Mouse (Mus musculus) midbrain, embryonic 11.5 days (tissue): ENCODE measurements around the gene 1700028K03Rik. TPM values are rescaled to one million over a fixed set of nuclear protein-coding genes. Genes with fewer than 3 reads are reported as not detected.
A peak's percentile ranks its signal among the peaks of the same experiment; 100 is the strongest.

Source experiments
- ATAC-seq: fragments of 200-750 bp; cut with Nextera tagmentation; 2 replicates; pipeline ENCODE4 v1.8.0; 2017; ENCODE audit warnings: moderate TSS enrichment, moderate library complexity; ENCODE audit not compliant: low FRiP score
- DNase-seq: peaks from one replicate; pipeline ENCODE4 v3.0.0; 2015; ENCODE audit warnings: low spot score; ENCODE audit errors: missing footprints
- H3K27ac ChIP-seq: fragments of 300-500 bp; sonication (generic); 2 replicates; pipeline ENCODE4 v1.5.1; 2014; ENCODE audit warnings: low read depth, low read length
- H3K27me3 ChIP-seq: fragments of 300-500 bp; sonication (generic); 2 replicates; pipeline ENCODE4 v1.6.1; 2014; ENCODE audit warnings: mild to moderate bottlenecking, low read length, moderate library complexity, mixed read lengths; ENCODE audit not compliant: control insufficient read depth, insufficient read depth
- H3K36me3 ChIP-seq: fragments of 300-500 bp; sonication (generic); 2 replicates; pipeline ENCODE4 v1.6.1; 2014; ENCODE audit warnings: mild to moderate bottlenecking, low read length, moderate library complexity, mixed read lengths; ENCODE audit not compliant: control insufficient read depth, insufficient read depth
- H3K4me1 ChIP-seq: fragments of 300-500 bp; sonication (generic); 2 replicates; pipeline ENCODE4 v1.6.1; 2014; ENCODE audit warnings: low read length; ENCODE audit not compliant: control insufficient read depth, insufficient read depth
- H3K4me2 ChIP-seq: fragments of 300-500 bp; sonication (generic); 2 replicates; pipeline ENCODE4 v1.6.1; 2014; ENCODE audit warnings: mild to moderate bottlenecking, moderate library complexity
- H3K4me3 ChIP-seq: fragments of 300-500 bp; sonication (generic); 2 replicates; pipeline ENCODE4 v1.5.1; 2014; ENCODE audit warnings: low read depth, low read length
- H3K9ac ChIP-seq: fragments of 300-500 bp; sonication (generic); 2 replicates; pipeline ENCODE4 v1.6.1; 2014; ENCODE audit warnings: low read length
- H3K9me3 ChIP-seq: fragments of 300-500 bp; sonication (generic); 2 replicates; pipeline ENCODE4 v1.6.1; 2016; ENCODE audit warnings: low read length; ENCODE audit not compliant: control insufficient read depth
- whole genome bisulfite sequencing: fragments of 180-500 bp; shearing (Covaris S2); extraction: QIAGEN DNeasy Blood & Tissue Kit; methylation state at CpG from one replicate; pipeline ENCODE4 v1.1.7; 2014; 5-methylcytosine and 5-hydroxymethylcytosine counted together
- polyA plus RNA-seq: library from polyadenylated mRNA; unstranded; fragments of >200 nt; fragmentation: Nextera tagmentation; extraction: Ambion mirVana; gene quantifications from 2 replicates; pipeline ENCODE4 v1.2.1, GENCODE M21; 2014

Gene 1700028K03Rik
- polyA plus RNA-seq, 1 experiment from 2014 or later, result 0.22 TPM

DNA sequence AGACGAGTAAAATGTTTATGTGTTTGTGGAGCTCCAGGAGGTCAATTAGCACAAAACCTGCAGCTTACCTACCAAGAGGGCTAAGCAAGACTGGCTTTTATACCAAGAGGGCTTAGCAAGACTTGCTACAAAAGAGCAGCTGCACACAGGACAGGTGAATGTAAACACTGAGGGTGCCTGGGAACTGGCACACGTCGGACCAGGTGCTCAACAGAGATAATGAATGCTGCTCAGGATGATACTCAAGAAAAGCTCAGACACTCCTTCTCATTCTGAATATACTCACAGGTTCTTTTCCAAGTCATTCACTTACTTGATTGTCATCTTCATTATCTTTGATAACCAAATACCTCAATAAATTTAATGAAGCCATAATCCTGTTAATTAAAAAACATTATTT, 22.5 kb downstream of the 1700028K03Rik start:
- no peaks in the 10 kb centered on the region for H3K27me3 ChIP-seq
- H3K4me2 ChIP-seq, result no peak overlapping the region
- no peak overlapping the region for H3K4me3 ChIP-seq
- no peaks in the 10 kb centered on the region for H3K4me1 ChIP-seq
- H3K9me3 ChIP-seq, result no peaks in the 10 kb centered on the region
- 93% methylated on average over 3 of the region's 3 CpGs for WGBS
- no peak overlapping the region for H3K9ac ChIP-seq
- ATAC-seq (no peak), DNase-seq (no peak)
- H3K27ac ChIP-seq, result no peak overlapping the region
- H3K36me3 ChIP-seq, result no peaks in the 10 kb centered on the region

GRCm38 (mm10) chr5:107569148-107569547, 34.6 kb downstream of the 1700028K03Rik start:
- DNase-seq (no peak), ATAC-seq (no peak)
- H3K9ac ChIP-seq, result no peak overlapping the region
- no peaks in the 10 kb centered on the region for H3K4me1 ChIP-seq
- no peak overlapping the region for H3K27ac ChIP-seq
- no peak overlapping the region for H3K4me3 ChIP-seq
- H3K9me3 ChIP-seq, result no peaks in the 10 kb centered on the region
- 96% methylated on average over 9 of the region's 9 CpGs for WGBS
- peaks cover 2% of the 10 kb centered on the region; the same call in 1 of the 2 replicates for H3K36me3 ChIP-seq
- no peak overlapping the region for H3K4me2 ChIP-seq
- H3K27me3 ChIP-seq, result no peaks in the 10 kb centered on the region

DNA sequence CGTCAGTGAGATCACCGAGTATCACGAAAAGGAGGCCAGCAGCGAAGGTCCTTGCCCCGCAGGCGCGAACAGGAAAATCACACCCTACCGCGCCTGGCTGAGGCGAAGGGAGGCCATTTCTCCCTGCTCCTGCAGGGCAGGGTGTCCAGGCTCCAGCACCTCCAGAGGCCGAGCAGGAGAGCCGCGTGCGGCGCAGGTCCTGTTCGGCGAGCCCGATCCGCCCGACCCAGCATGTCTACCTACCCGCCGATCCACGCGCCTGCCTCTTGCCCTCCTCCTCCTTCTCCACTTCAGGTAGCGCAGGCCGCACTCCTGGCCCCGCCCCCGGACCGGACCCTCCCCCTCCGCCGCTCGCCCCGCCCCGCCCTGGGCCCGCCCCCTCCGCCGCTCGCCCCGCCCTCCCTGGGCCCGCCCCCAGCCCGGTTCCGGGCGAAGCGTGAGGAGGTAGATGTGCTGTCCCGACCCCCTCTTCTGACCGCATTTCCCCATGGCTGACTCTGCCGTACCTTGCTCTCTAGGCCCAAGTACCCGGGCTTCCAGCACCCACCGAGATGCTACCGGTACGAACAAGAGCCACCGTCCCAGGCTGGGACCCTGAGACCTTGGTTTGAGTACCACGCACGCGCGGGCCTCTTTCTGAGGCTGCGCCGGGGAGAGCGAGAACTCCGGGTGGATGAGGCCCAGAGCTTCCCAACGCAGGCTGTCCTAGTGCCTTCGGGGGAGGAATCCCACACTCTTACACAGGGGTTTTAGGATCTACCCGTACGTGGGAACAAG, 63.0 kb downstream of the 1700028K03Rik start, which contains the start of the genes Rpap2 and Glmn:
Gene Rpap2, plus strand, starts transcription at position 73 of the 777 bp plus-strand sequence.
Gene Glmn, minus strand, starts transcription at position 588 of the 777 bp plus-strand sequence.
- peak within 1 kb of the TSS; percentile 68 for H3K4me3 ChIP-seq
- H3K36me3 ChIP-seq, result no peaks in the 10 kb centered on the region
- ATAC-seq, result peak; percentile 97
- no peaks in the 10 kb centered on the region for H3K4me1 ChIP-seq
- DNase-seq, result peak; percentile 98
- H3K27me3 ChIP-seq, result no peaks in the 10 kb centered on the region
- 1% methylated on average over 59 of the region's 64 CpGs for WGBS
- H3K27ac ChIP-seq, result peak within 1 kb of the TSS; percentile 64
- peak within 1 kb of the TSS; percentile 60 for H3K4me2 ChIP-seq
- H3K9ac ChIP-seq, result peak within 1 kb of the TSS; percentile 75
- no peaks in the 10 kb centered on the region for H3K9me3 ChIP-seq

DNA sequence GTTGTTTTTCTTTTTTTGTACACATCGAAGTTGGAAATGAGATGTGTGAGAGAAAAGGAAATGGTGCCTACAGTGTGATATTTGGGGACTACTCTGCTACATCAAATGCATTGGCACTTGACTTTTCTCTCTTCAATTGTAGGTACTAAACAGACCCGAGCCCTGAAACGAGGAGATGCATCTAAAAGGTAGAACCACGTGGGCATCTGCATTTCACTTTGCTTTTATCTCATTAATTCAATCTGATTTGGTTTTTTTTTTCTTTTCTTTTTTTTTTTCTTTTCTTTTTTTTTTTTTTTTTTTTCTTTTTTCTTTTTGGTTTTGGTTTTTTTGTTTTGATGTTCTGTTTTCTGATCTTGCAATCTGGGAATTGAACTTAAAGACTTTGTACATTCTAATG, 63.9 kb downstream of the 1700028K03Rik start:
- H3K36me3 ChIP-seq, result no peaks in the 10 kb centered on the region
- H3K9ac ChIP-seq, result peak overlapping the region; percentile 75; the same call in 1 of the 2 replicates
- H3K4me1 ChIP-seq, result no peaks in the 10 kb centered on the region
- H3K4me3 ChIP-seq, result peak overlapping the region; percentile 68; the same call in 1 of the 2 replicates
- DNase-seq (no peak), ATAC-seq (no peak)
- H3K9me3 ChIP-seq, result no peaks in the 10 kb centered on the region
- H3K27ac ChIP-seq, result no peak overlapping the region
- H3K4me2 ChIP-seq, result peak overlapping the region; percentile 60; the same call in 1 of the 2 replicates
- no peaks in the 10 kb centered on the region for H3K27me3 ChIP-seq
- WGBS, result 24% methylated on average over 4 of the region's 4 CpGs

Other genes starting within 250 kb of the 1700028K03Rik start
- 7.8 and 9.0 TPM in 2 replicates for gene Tgfbr3, start 245.1 kb upstream of the 1700028K03Rik start, polyA plus RNA-seq
- gene Brdt, start 203.6 kb upstream of the 1700028K03Rik start, polyA plus RNA-seq, result 2.3 and 2.4 TPM in 2 replicates
- gene Ephx4, start 132.0 kb upstream of the 1700028K03Rik start, polyA plus RNA-seq, result 0.72 and 0.75 TPM in 2 replicates
- not detected in 2 replicates for gene Lpcat2b, start 103.2 kb upstream of the 1700028K03Rik start, polyA plus RNA-seq
- gene Btbd8, start 96.7 kb upstream of the 1700028K03Rik start, polyA plus RNA-seq, result 10.0 and 11.2 TPM in 2 replicates
- 0.18 and 0.31 TPM in 2 replicates for gene Gm42669, start 27.1 kb upstream of the 1700028K03Rik start, polyA plus RNA-seq
- gene Rpap2, start 62.7 kb downstream of the 1700028K03Rik start, polyA plus RNA-seq, result 22.9 and 23.1 TPM in 2 replicates
- 31.5 and 39.5 TPM in 2 replicates for gene Glmn, start 63.2 kb downstream of the 1700028K03Rik start, polyA plus RNA-seq
- not detected in 2 replicates for gene Gfi1, start 191.3 kb downstream of the 1700028K03Rik start, polyA plus RNA-seq